Mouse (Mus musculus) heart, embryonic 13.5 days (tissue): ENCODE results near the gene Spn. TPM values are rescaled to one million over a fixed set of nuclear protein-coding genes. Genes with fewer than 3 reads are reported as not detected.
A peak's percentile ranks its signal among the peaks of the same experiment; 100 is the strongest.

Experiments used
- ATAC-seq: fragments of 200-750 bp; cut with Nextera tagmentation; 2 replicates; pipeline ENCODE4 v1.8.0; 2017; ENCODE audit warnings: moderate TSS enrichment; ENCODE audit not compliant: insufficient number of reproducible peaks, low FRiP score, low TSS enrichment; ENCODE audit errors: extremely low read depth
- H3K27ac ChIP-seq: fragments of 300-500 bp; sonication (generic); replicated peaks from 2 replicates; pipeline ENCODE4 v1.5.1; 2015; ENCODE audit warnings: moderate library complexity, mild to moderate bottlenecking, inconsistent platforms
- H3K27me3 ChIP-seq: fragments of 300-500 bp; sonication (generic); replicated peaks from 2 replicates; pipeline ENCODE4 v1.6.1; 2015; ENCODE audit warnings: mild to moderate bottlenecking, inconsistent platforms
- H3K36me3 ChIP-seq: fragments of 300-500 bp; sonication (generic); 2 replicates; pipeline ENCODE4 v1.6.1; 2015; ENCODE audit warnings: mild to moderate bottlenecking, inconsistent platforms
- H3K4me1 ChIP-seq: fragments of 300-500 bp; sonication (generic); 2 replicates; pipeline ENCODE4 v1.6.1; 2015; ENCODE audit warnings: inconsistent platforms
- H3K4me2 ChIP-seq: fragments of 300-500 bp; sonication (generic); 2 replicates; pipeline ENCODE4 v1.6.1; 2015; ENCODE audit warnings: inconsistent platforms, mild to moderate bottlenecking, moderate library complexity
- H3K4me3 ChIP-seq: fragments of 300-500 bp; sonication (generic); 2 replicates; pipeline ENCODE4 v1.5.1; 2015; ENCODE audit warnings: moderate library complexity, mild to moderate bottlenecking, inconsistent platforms
- H3K9ac ChIP-seq: fragments of 300-500 bp; sonication (generic); 2 replicates; pipeline ENCODE4 v1.6.1; 2015; ENCODE audit warnings: inconsistent platforms, mild to moderate bottlenecking, moderate library complexity
- H3K9me3 ChIP-seq: fragments of 300-500 bp; sonication (generic); 2 replicates; pipeline ENCODE4 v1.6.1; 2016; ENCODE audit warnings: inconsistent platforms
- WGBS: fragments of 180-500 bp; shearing (Covaris S2); methylation state at CpG from one replicate; pipeline ENCODE4 v1.1.7; 2015; ENCODE audit warnings: mixed read lengths; 5-methylcytosine and 5-hydroxymethylcytosine counted together
- polyA plus RNA-seq: library from polyadenylated mRNA; unstranded; fragments of >200 nt; fragmentation: Nextera tagmentation; extraction: Ambion mirVana; gene quantifications from 2 replicates; pipeline ENCODE4 v1.2.1, GENCODE M21; 2015

Spn gene
- polyA plus RNA-seq, 1 experiment from 2014 or later = 0.13 TPM

DNA sequence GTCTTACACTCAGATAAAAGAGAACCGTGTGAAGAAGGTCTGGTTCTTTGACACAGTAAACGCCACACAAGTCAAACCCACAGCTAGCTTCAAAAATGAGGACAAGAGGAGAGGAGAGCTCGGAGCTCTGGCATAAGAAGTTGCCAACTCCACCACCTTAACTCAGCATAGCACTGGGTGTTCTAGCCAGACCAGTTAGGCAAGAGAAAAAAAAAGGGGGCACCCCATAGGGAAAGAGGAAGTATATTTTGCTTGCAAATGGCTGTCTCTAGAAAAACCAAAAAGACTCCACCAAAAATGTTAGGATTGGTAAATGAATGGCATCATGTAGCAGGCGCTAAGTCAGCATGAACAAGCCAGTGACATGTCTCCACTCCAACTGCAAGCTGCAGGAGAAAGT, 26.4 kb upstream of the Spn start:
- no peaks in the 10 kb centered on the region for H3K9me3 ChIP-seq
- H3K27me3 ChIP-seq = 0 out of 2 replicates have a peak, but pooled peaks cover 3% of the 10 kb centered on the region
- no peaks in the 10 kb centered on the region for H3K36me3 ChIP-seq
- H3K27ac ChIP-seq = no peak overlapping the region
- no peak overlapping the region for H3K4me2 ChIP-seq
- 69% methylated on average over 4 of the region's 4 CpGs for WGBS
- H3K4me3 ChIP-seq = no peak overlapping the region
- no peak overlapping the region for H3K9ac ChIP-seq
- no peaks in the 10 kb centered on the region for H3K4me1 ChIP-seq
- ATAC-seq = no peak

DNA sequence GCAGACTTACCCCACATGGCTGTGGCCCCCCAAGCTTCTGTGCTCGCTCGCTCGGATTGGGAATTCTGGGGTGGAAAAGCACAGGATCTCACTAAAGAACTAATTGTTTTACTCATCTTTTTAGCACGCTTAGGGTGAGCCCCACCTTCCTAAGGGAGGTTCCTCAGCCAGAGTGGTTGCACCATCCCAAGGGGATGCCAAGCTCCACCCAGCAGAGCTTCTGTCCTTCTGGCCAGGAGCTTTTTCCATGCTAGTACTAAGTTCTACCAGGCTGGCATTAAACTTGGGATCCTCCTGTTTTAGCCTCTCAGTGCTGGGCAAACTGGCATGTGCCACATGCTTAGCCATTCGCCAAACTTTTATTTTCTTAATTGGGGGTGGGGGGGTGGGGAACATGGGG, 24.9 kb upstream of the Spn start:
- H3K4me3 ChIP-seq = no peak overlapping the region
- no peaks in the 10 kb centered on the region for H3K9me3 ChIP-seq
- no peak overlapping the region for H3K9ac ChIP-seq
- WGBS = 75% methylated on average over 5 of the region's 5 CpGs
- H3K4me2 ChIP-seq = no peak overlapping the region
- no peak overlapping the region for H3K27ac ChIP-seq
- 0 out of 2 replicates have a peak, but pooled peaks cover 3% of the 10 kb centered on the region for H3K27me3 ChIP-seq
- H3K4me1 ChIP-seq = no peaks in the 10 kb centered on the region
- no peak for ATAC-seq
- H3K36me3 ChIP-seq = no peaks in the 10 kb centered on the region

DNA sequence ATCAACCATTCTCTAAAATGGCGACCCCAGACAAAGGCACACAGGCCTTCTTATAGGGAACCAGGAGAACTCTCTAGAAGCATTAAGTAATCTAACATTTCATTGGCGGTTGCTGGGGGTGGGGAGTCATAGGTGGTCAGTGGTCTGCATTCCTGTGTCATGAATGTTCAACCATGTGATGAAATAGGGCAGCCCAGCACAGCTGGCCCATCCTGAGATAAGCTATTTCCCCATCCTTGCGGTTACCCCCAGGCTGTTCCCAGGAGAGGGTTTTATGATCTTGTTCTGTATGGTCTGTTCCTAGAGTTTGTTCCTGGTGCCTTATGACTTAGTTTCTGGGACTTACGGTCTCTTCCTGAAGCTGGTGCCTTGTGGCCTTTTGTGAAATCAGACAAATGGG, 19.9 kb upstream of the Spn start:
- no peaks in the 10 kb centered on the region for H3K36me3 ChIP-seq
- ATAC-seq = no peak
- peaks cover 3% of the 10 kb centered on the region; the same call in 1 of the 2 replicates for H3K9me3 ChIP-seq
- H3K4me1 ChIP-seq = peaks cover 7% of the 10 kb centered on the region
- H3K27ac ChIP-seq = no peak overlapping the region
- no peak overlapping the region for H3K4me2 ChIP-seq
- H3K9ac ChIP-seq = no peak overlapping the region
- WGBS = 64% methylated on average over 4 of the region's 4 CpGs
- no peak overlapping the region for H3K4me3 ChIP-seq
- no peaks in the 10 kb centered on the region for H3K27me3 ChIP-seq

DNA sequence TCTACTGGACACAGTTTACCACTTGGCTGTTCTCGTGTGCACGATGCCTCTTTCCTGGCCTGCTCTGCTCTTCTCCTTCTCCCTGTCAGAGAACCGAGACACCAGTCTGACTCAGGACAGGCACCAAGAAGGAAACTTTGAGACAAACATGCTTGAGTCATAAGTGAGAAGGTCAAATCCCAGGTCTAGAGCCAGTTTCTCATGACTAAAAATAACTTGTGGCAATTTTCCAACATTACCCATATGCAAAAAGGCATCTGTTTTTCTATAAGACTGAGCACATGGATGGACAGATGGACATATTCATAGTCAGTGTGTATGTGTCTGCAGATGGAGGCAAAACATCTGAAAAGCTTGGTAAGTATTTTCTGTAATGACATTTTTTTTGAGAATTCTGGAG, 15.9 kb upstream of the Spn start:
- Histone ChIP-seq H3K27ac (peak overlapping the region; percentile 48; the same call in 1 of the 2 replicates), H3K9ac (no peak overlapping the region)

DNA sequence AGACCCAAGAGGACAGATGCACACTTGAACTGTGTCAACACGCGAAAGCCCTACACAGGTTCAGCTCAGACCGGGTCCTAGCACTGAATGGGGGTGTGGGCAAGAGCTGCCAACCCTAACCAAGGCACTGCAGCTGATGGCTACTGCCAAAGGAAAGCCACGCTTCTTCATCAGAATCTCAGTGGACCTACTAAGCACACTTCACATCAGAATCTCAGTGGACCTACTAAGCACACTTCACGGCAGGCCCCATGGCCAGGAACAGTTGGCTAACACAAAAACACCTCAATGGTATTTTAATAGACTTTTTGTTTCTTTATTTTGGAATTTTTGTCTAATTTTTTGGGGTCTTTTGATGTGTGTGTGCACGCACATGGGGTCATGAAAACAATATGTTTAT, 14.8 kb upstream of the Spn start:
- Histone ChIP-seq H3K4me2 (no peak overlapping the region), H3K9ac (no peak overlapping the region), H3K4me3 (no peak overlapping the region), H3K9me3 (peaks cover 3% of the 10 kb centered on the region; the same call in 1 of the 2 replicates), H3K27ac (no peak overlapping the region), H3K27me3 (no peaks in the 10 kb centered on the region), H3K36me3 (no peaks in the 10 kb centered on the region), H3K4me1 (peaks cover 26% of the 10 kb centered on the region)
- ATAC-seq = no peak
- WGBS = 85% methylated on average over 6 of the region's 6 CpGs

More for the DNA sequence above, 15.9 kb upstream of the Spn start:
- Histone ChIP-seq H3K4me1 (peaks cover 16% of the 10 kb centered on the region), H3K27me3 (no peaks in the 10 kb centered on the region), H3K36me3 (no peaks in the 10 kb centered on the region), H3K9me3 (peaks cover 3% of the 10 kb centered on the region; the same call in 1 of the 2 replicates), H3K4me3 (no peak overlapping the region), H3K4me2 (no peak overlapping the region)
- ATAC-seq = no peak
- 36% methylated on average over 3 of the region's 3 CpGs for WGBS

DNA sequence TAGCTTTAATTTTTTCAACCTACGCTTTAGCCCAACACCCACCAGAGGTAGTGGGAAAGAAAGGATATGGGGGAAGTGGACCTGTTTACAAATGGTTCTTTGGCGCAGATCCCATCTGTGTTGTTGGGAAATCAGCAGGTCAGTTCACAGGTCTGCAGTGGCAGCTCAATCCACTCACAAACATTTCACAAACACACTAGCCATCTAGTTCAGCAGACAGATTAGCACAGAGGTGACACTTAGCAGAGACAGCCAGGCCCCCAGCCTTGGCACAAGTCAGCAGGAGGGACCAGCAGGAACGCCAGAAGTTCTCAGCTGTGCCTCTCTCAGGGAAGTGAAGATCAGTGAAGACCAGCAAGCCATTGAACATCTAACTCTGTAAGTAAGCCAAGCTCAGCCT, 10.3 kb upstream of the Spn start:
- Histone ChIP-seq H3K4me2 (no peak overlapping the region), H3K27me3 (no peaks in the 10 kb centered on the region), H3K27ac (no peak overlapping the region; the same call in 1 of the 2 replicates), H3K4me3 (no peak overlapping the region), H3K9ac (no peak overlapping the region), H3K36me3 (no peaks in the 10 kb centered on the region), H3K4me1 (peaks cover 20% of the 10 kb centered on the region; the same call in 1 of the 2 replicates), H3K9me3 (no peaks in the 10 kb centered on the region)
- ATAC-seq = no peak
- 36% methylated on average over 3 of the region's 3 CpGs for WGBS

DNA sequence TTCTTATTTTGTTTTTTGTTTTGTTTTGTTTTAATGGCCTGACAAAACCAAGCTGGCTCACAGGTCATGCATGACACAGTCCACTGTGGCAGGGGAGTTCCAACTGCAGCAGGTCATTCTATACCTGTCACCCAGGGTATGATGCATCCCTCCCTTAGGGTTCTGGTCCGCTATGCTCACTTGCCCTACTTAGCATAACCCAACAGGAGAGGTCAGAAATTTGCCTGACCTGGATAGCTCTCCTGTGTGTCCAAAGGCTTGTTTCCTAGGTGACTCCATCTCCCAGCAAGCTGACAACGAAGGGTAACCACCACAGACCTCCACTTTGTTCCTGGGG, 8.6 kb upstream of the Spn start:
- no peaks in the 10 kb centered on the region for H3K27me3 ChIP-seq
- no peak overlapping the region for H3K27ac ChIP-seq
- H3K9ac ChIP-seq = no peak overlapping the region
- peaks cover 20% of the 10 kb centered on the region; the same call in 1 of the 2 replicates for H3K4me1 ChIP-seq
- H3K4me3 ChIP-seq = no peak overlapping the region
- ATAC-seq = no peak
- no peaks in the 10 kb centered on the region for H3K9me3 ChIP-seq
- no peaks in the 10 kb centered on the region for H3K36me3 ChIP-seq
- H3K4me2 ChIP-seq = no peak overlapping the region
- WGBS = 57% methylated on average over 2 of the region's 2 CpGs

DNA sequence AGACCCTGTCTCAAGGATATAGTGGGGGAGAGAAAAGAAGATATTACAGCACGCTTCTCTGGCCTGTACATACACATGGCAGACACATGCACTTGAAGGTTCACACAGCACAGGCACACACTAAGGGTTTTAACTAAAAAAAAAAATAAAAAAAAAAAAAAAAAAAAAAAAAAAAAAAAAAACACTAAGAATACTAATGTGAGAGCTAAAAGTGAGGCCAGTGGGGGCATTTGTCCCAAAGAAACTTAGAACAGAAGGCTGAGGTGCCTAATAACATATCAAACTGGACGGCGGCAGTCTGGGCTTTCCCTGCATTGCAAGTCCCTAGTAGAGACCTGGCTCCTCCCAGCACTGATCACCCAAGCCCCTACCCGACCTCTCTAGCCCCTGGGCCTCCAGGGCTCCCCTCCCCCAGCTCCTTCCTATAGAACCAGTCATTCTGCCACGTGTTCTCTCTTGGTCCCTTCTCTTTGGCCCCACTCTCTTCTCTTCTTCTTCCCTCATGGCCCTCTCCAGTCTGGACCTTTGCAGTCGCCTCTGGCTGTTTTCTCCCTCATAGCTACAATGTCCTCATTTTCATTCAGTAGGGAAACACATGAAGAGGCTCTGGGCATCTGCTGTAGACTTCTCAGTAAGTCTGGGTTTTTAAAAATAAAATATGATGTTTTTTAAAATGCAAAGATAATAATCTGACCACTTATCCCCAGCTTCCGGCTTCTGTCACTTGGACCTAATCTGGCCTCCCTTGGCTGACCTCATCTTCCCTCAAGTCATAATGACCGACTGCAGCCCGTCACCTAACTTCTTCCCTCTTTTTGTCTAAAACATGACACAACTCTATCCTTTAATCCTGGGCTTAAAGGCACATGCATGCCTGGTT, 8.0 kb upstream of the Spn start:
- Histone ChIP-seq H3K4me2 (no peak overlapping the region), H3K27ac (no peak overlapping the region), H3K27me3 (no peaks in the 10 kb centered on the region), H3K9ac (no peak overlapping the region), H3K4me3 (no peak overlapping the region), H3K9me3 (no peaks in the 10 kb centered on the region), H3K4me1 (peaks cover 15% of the 10 kb centered on the region; the same call in 1 of the 2 replicates), H3K36me3 (no peaks in the 10 kb centered on the region)
- ATAC-seq = no peak
- WGBS = 46% methylated on average over 9 of the region's 9 CpGs

DNA sequence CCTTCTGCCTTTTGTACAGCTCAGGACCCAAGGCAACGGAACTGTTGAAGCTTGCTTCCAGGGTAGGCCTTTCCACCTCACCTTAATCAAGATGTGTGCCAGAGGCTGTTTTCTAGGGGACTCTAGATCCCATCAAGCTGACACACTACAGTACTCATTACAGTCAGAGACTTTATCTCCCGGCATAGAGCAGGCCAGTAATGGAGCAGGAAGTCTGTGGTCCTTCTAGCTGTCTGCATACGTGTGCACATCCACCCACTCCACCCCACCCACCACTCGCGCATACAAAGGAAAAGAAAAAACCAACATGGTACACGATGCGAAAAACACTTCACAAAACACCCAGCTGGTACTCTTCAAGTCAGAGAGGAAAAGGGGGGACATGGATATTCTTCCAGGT, 6.8 kb upstream of the Spn start:
- H3K4me2 ChIP-seq = no peak overlapping the region
- H3K4me3 ChIP-seq = no peak overlapping the region
- no peaks in the 10 kb centered on the region for H3K9me3 ChIP-seq
- 61% methylated on average over 7 of the region's 7 CpGs for WGBS
- ATAC-seq = no peak
- no peak overlapping the region for H3K9ac ChIP-seq
- H3K27ac ChIP-seq = no peak overlapping the region
- no peaks in the 10 kb centered on the region for H3K36me3 ChIP-seq
- H3K4me1 ChIP-seq = peaks cover 13% of the 10 kb centered on the region; the same call in 1 of the 2 replicates
- H3K27me3 ChIP-seq = no peaks in the 10 kb centered on the region

DNA sequence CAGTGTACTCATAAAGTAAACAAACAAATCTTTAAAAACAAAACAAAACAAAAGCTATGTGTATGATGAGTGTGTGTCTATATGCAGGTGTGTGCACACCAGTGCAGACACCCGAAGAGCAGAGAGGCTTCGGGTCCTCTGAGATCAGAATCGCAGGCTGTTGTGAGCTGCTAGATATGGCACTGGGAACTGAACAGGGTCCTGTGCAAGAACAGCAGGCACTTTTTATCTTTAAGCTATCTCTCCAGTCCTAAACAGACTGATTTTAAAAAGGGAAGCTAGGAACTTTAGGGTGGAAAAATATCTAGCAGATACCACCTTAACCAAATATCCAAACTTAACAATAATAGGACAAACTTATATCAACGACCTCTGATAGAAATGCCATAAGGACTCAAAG, 5.0 kb upstream of the Spn start:
- ATAC-seq = no peak
- Histone ChIP-seq H3K4me3 (no peak overlapping the region), H3K36me3 (no peaks in the 10 kb centered on the region), H3K4me2 (no peak overlapping the region), H3K27ac (no peak overlapping the region), H3K27me3 (no peaks in the 10 kb centered on the region), H3K4me1 (peaks cover 7% of the 10 kb centered on the region; the same call in 1 of the 2 replicates), H3K9me3 (no peaks in the 10 kb centered on the region), H3K9ac (no peak overlapping the region)
- WGBS = 73% methylated on average over 4 of the region's 4 CpGs

DNA sequence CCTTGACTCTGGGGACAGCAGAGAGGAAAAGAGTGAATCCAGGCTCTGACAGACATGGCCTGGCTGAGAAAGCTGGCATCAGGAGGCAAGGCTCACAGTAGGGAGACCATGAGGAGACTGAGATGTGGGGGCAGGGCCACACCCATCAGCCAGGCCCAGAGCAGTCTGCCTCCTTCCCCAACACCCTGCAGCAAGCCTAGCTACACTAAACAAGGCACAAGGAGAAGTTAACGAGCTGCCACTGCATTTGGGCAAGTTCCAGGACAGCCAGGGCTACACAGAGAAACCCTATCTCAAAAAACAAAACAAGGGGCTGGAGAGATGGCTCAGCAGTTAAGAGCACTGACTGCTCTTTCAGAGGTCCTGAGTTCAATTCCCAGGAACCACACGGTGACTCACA, 4.6 kb upstream of the Spn start:
- H3K4me1 ChIP-seq = peaks cover 5% of the 10 kb centered on the region; the same call in 1 of the 2 replicates
- WGBS = 46% methylated on average over 2 of the region's 2 CpGs
- no peak overlapping the region for H3K9ac ChIP-seq
- no peaks in the 10 kb centered on the region for H3K36me3 ChIP-seq
- no peaks in the 10 kb centered on the region for H3K27me3 ChIP-seq
- H3K4me2 ChIP-seq = no peak overlapping the region
- H3K27ac ChIP-seq = no peak overlapping the region
- H3K9me3 ChIP-seq = no peaks in the 10 kb centered on the region
- ATAC-seq = no peak
- no peak overlapping the region for H3K4me3 ChIP-seq
